Mouse (Mus musculus) olfactory bulb, adult 2 months (tissue): ENCODE results near the gene Gcnt3.

Source experiments
- CTCF ChIP-seq: fragments of 200-500 bp; IDR thresholded peaks from 2 replicates; pipeline ENCODE4 v1.5.1; 2012; ENCODE audit warnings: low read depth, mild to moderate bottlenecking, low read length, moderate library complexity; ENCODE audit not compliant: insufficient read depth
- POLR2A ChIP-seq: fragments of 200-500 bp; IDR thresholded peaks from 2 replicates; pipeline ENCODE4 v1.6.1; 2012; ENCODE audit warnings: mild to moderate bottlenecking, low read depth, low read length, moderate library complexity; ENCODE audit not compliant: insufficient read depth

- TF ChIP-seq CTCF (no peak), POLR2A (no peak)
Observed at GRCm38 (mm10) chr9:70069961-70070435, 32.1 kb upstream of the Gcnt3 start.
